Mouse (Mus musculus) thymus, postnatal 25 days (tissue): ENCODE results near the gene Col23a1.

Source experiments
- DNase-seq: peaks from one replicate; pipeline ENCODE4 v3.0.0; 2022

Col23a1 gene

GRCm38 (mm10) chr11:51289564-51290041 is at the start of gene Col23a1:
Gene Col23a1 (plus strand): TSS chr11:51289920.
- peak; percentile 35 for DNase-seq

- no peak for DNase-seq
Measured at GRCm38 (mm10) chr11:51242897-51243296, 46.8 kb upstream of the Col23a1 start.

- no peak for DNase-seq
Measured at GRCm38 (mm10) chr11:51257006-51257405, 32.7 kb upstream of the Col23a1 start.

- DNase-seq, result no peak
Measured at GRCm38 (mm10) chr11:51261680-51262219, 28.0 kb upstream of the Col23a1 start, which contains the start of gene Clk4. Gene Clk4 (plus strand): TSS chr11:51261730.

GRCm38 (mm10) chr11:51262342-51263285 is 27.1 kb upstream of the Col23a1 start, which contains the start of gene BC049762:
Gene BC049762 (minus strand): TSS chr11:51263046.
- peak; percentile 99 for DNase-seq

GRCm38 (mm10) chr11:51263286-51263831 is 26.4 kb upstream of the Col23a1 start:
- no peak for DNase-seq

GRCm38 (mm10) chr11:51264352-51264751 is 25.4 kb upstream of the Col23a1 start:
- peak; percentile 26 for DNase-seq

- no peak for DNase-seq
Measured at GRCm38 (mm10) chr11:51265326-51265725, 24.4 kb upstream of the Col23a1 start.

- no peak for DNase-seq
Measured at GRCm38 (mm10) chr11:51274418-51274817, 15.3 kb upstream of the Col23a1 start.

- peak; percentile 8 for DNase-seq
Measured at GRCm38 (mm10) chr11:51290066-51290955, 591 bp downstream of the Col23a1 start.

- DNase-seq, result no peak
Measured at GRCm38 (mm10) chr11:51293956-51294530, 4.3 kb downstream of the Col23a1 start.

- DNase-seq, result no peak
Measured at GRCm38 (mm10) chr11:51295742-51296141, 6.0 kb downstream of the Col23a1 start.

GRCm38 (mm10) chr11:51298691-51299090 is 9.0 kb downstream of the Col23a1 start:
- no peak for DNase-seq

- DNase-seq, result no peak
Measured at GRCm38 (mm10) chr11:51302396-51302795, 12.7 kb downstream of the Col23a1 start.

GRCm38 (mm10) chr11:51303981-51304553 is 14.3 kb downstream of the Col23a1 start:
- no peak for DNase-seq

- DNase-seq, result no peak
Measured at GRCm38 (mm10) chr11:51308306-51308705, 18.6 kb downstream of the Col23a1 start.

- DNase-seq, result no peak
Measured at GRCm38 (mm10) chr11:51311846-51312245, 22.1 kb downstream of the Col23a1 start.

GRCm38 (mm10) chr11:51315991-51316810 is 26.5 kb downstream of the Col23a1 start:
- DNase-seq, result no peak

GRCm38 (mm10) chr11:51320609-51321008 is 30.9 kb downstream of the Col23a1 start:
- no peak for DNase-seq

- no peak for DNase-seq
Measured at GRCm38 (mm10) chr11:51326908-51327307, 37.2 kb downstream of the Col23a1 start.
